ENCODE assay signal across 7 mouse cellular contexts in the genomic region with DNA sequence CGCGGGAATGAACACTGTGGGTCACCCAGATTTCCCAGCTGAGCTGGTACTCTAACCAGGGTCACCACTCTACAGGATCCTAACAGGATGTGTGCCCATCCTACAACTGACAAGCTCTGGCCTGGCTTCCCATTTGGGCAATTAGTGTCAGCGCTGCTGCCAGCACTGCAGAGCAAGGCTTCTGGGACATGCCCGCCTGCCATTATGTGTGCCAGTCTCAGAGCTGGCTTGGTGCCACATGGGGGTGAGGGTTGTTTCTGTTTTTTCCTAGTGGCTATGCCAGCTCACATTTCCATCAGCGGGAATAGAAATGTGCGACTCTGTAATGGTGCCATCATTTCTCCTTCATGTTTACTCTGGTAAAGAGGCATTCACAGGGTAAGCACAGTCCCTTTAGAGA. TPM values are rescaled to one million over a fixed set of nuclear protein-coding genes. Genes with fewer than 3 reads are reported as not detected.
DNase-seq lines count a peak whose midpoint lies in the region; ATAC-seq lines count a peak whose summit lies in the region.

No protein-coding gene starts in this region.

- ATAC-seq in neural tube, embryonic 13.5 days (ENCODE audit: low read depth): peak; percentile 52
- ATAC-seq in midbrain, embryonic 15.5 days (replicated peaks): 0 out of 2 replicates have a peak, but pooled peaks have one; percentile 24

- no peaks in the 10 kb centered on the region for H3K27me3 ChIP-seq in neural tube, embryonic 13.5 days
- H3K27me3 ChIP-seq in midbrain, embryonic 15.5 days (replicated peaks): no peaks in the 10 kb centered on the region

- 0 out of 2 replicates have a peak, but pooled peaks cover 9% of the 10 kb centered on the region for H3K36me3 ChIP-seq in neural tube, embryonic 13.5 days
- H3K36me3 ChIP-seq in midbrain, embryonic 15.5 days (replicated peaks): no peaks in the 10 kb centered on the region

- H3K4me3 ChIP-seq in neural tube, embryonic 13.5 days: no peak overlapping the region
- no peak overlapping the region for H3K4me3 ChIP-seq in midbrain, embryonic 15.5 days

- DNase-seq in neural tube, embryonic 10.5 days (ENCODE audit: extremely low spot score, low spot score): no peak
- peak; percentile 95 to 97 for DNase-seq in cerebellum, postnatal 10 days
- DNase-seq in heart, postnatal 4 days: peak; percentile 64
- no peak for DNase-seq in urinary bladder, postnatal 25 days (ENCODE audit: low spot score)
- DNase-seq in embryo, embryonic 10.5 days (ENCODE audit: low spot score): no peak

- 69% methylated on average over 6 of the region's 6 CpGs for WGBS in neural tube, embryonic 13.5 days
- 80% methylated on average over 6 of the region's 6 CpGs for WGBS in midbrain, embryonic 15.5 days

- no peak overlapping the region for H3K4me2 ChIP-seq in neural tube, embryonic 13.5 days
- no peak overlapping the region for H3K4me2 ChIP-seq in midbrain, embryonic 15.5 days

- no peaks in the 10 kb centered on the region for H3K9me3 ChIP-seq in neural tube, embryonic 13.5 days
- H3K9me3 ChIP-seq in midbrain, embryonic 15.5 days: no peaks in the 10 kb centered on the region

- peak overlapping the region; percentile 38 for H3K27ac ChIP-seq in neural tube, embryonic 13.5 days (replicated peaks)
- no peak overlapping the region for H3K27ac ChIP-seq in midbrain, embryonic 15.5 days

- H3K9ac ChIP-seq in neural tube, embryonic 13.5 days: no peak overlapping the region
- no peak overlapping the region for H3K9ac ChIP-seq in midbrain, embryonic 15.5 days

- peaks cover 26% of the 10 kb centered on the region for H3K4me1 ChIP-seq in neural tube, embryonic 13.5 days (replicated peaks)
- peaks cover 8% of the 10 kb centered on the region; the same call in 1 of the 2 replicates for H3K4me1 ChIP-seq in midbrain, embryonic 15.5 days

RNA-seq across cellular contexts. Expression of a gene that starts 15.7 kb away (rescaled TPM):
- polyA plus RNA-seq in neural tube, embryonic 13.5 days (2015; fragmentation: Nextera tagmentation; extraction: Ambion mirVana): 33.2 and 36.9 TPM in 2 replicates
- total RNA-seq in heart, postnatal 4 days (2021): 1 to 10 TPM; 8.7 to 8.8 TPM
- polyA plus RNA-seq in midbrain, embryonic 15.5 days (2015; fragmentation: Nextera tagmentation; extraction: Ambion mirVana): 47.6 and 53.1 TPM in 2 replicates

Comparison
In these comparisons a context has a peak if more than half of its experiments do, and no peak if none do; other contexts are left out.
1. DNase-seq: peak in cerebellum, postnatal 10 days (2 of 2) and heart, postnatal 4 days (single experiment); none in neural tube, embryonic 10.5 days (single experiment), urinary bladder, postnatal 25 days (single experiment) and embryo, embryonic 10.5 days (single experiment).